Mouse (Mus musculus) thymus, adult 2 months (tissue): ENCODE data around the gene Exoc2. TPM values are rescaled to one million over a fixed set of nuclear protein-coding genes. Genes with fewer than 3 reads are reported as not detected.

ENCODE experiments used
- DNase-seq: peaks from one replicate; pipeline ENCODE4 v3.0.0; 2021
- H3K27ac ChIP-seq: fragments of 200-500 bp; 2 replicates; pipeline ENCODE4 v1.5.1; 2012; ENCODE audit warnings: low read length, control low read depth; ENCODE audit not compliant: control insufficient read depth, insufficient read depth
- H3K27me3 ChIP-seq: fragments of 200-500 bp; 2 replicates; pipeline ENCODE4 v1.6.1; 2012; ENCODE audit warnings: mild to moderate bottlenecking, low read length, moderate library complexity, mixed read lengths; ENCODE audit not compliant: control insufficient read depth, insufficient read depth
- H3K36me3 ChIP-seq: fragments of 200-500 bp; 2 replicates; pipeline ENCODE4 v1.6.1; 2012; ENCODE audit warnings: mild to moderate bottlenecking, low read length, moderate library complexity; ENCODE audit not compliant: control insufficient read depth, insufficient read depth
- H3K4me1 ChIP-seq: fragments of 200-500 bp; replicated peaks from 2 replicates; pipeline ENCODE4 v1.6.1; 2012; ENCODE audit warnings: low read length; ENCODE audit not compliant: control insufficient read depth, insufficient read depth
- H3K4me3 ChIP-seq: fragments of 200-500 bp; 2 replicates; pipeline ENCODE4 v1.5.1; 2012; ENCODE audit warnings: mild to moderate bottlenecking, low read length, control low read depth, moderate library complexity; ENCODE audit not compliant: control insufficient read depth, insufficient read depth
- CTCF ChIP-seq: fragments of 200-500 bp; IDR thresholded peaks from 2 replicates; pipeline ENCODE4 v1.5.1; 2012; ENCODE audit warnings: mild to moderate bottlenecking, control low read depth, low read length, moderate library complexity, borderline replicate concordance; ENCODE audit not compliant: control insufficient read depth, poor library complexity, insufficient read depth; ENCODE audit errors: extremely low read depth
- POLR2A ChIP-seq: fragments of 200-500 bp; IDR thresholded peaks from 2 replicates; pipeline ENCODE4 v1.6.1; 2012; ENCODE audit warnings: mild to moderate bottlenecking, low read length, control low read depth, moderate library complexity; ENCODE audit not compliant: control insufficient read depth, poor library complexity, insufficient read depth; ENCODE audit errors: extremely low read depth
- WGBS: fragments of 180-500 bp; shearing (Covaris S2); methylation state at CpG from one replicate; pipeline ENCODE4 v1.1.7; 2018; 5-methylcytosine and 5-hydroxymethylcytosine counted together
- polyA plus RNA-seq: library from polyadenylated mRNA; depleted of rRNA; stranded (reverse); fragments of >200 nt; gene quantifications from 2 replicates; pipeline ENCODE4 v1.2.3, GENCODE M21; 2012

Gene Exoc2
- polyA plus RNA-seq, 1 experiment = 25.7 TPM

DNA sequence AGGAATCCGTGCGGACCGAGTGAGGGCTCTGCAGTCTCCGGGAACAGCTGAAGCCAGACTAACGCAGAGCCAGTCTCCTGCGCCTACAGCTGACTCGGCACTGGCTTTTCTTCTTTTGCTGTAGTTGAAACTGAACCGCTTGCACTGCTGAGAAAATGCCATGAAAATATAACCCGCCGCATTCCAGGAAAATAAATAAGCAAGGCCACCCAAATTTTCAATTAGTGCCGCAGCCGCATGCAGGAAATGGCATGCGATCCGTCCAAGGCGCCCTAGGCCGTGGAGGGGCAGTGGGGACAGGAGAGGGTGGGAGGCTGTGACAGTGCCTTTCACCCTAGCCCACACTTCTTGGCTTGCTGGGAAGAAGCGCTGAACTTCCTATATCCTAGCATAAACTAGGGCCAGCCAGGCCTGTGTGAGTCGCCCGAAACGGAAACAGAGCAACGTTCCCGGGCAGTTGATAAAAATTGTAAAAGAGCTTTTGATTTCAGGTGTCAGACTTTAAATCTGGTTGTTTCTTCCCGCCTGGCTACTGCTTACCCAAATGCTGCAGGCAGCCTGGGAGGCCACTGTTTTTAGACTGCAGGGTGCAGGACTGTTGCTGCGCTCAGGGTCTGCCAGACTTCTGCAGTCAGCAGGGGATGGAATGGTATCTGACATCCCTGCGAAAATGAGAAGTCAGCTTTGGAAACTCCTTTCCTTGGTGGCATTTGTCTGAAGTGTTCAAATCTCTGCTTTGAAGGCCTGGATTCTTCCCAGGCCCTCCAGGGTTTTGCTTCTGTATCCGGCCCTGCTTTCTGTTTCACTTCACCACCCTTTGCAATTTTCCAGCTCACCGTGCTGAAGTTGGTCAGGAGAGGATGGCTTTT is 11.9 kb upstream of the Exoc2 start:
- 42% methylated on average over 27 of the region's 27 CpGs for WGBS
- peak overlapping the region; percentile 40 for H3K4me3 ChIP-seq
- DNase-seq = no peak
- no peaks in the 10 kb centered on the region for H3K36me3 ChIP-seq
- no peak overlapping the region for H3K27ac ChIP-seq
- peaks cover 11% of the 10 kb centered on the region for H3K4me1 ChIP-seq
- H3K27me3 ChIP-seq = no peaks in the 10 kb centered on the region
- no peak for TF ChIP-seq CTCF

DNA sequence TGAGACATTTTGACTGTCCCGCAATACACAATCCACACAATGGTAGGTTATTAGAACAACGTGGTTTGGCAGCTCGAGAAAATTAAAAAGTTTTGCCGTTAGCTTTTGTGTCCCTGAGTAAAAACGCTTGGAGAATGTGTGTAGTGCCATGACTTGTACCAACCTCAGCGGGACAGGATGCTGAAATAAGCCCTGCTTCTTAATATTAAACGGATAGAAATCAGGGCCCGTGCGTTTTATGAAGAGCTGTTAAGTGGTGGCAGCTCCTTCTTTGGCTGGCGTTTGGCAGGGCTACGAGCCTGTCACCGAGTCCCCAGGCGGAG is 11.3 kb upstream of the Exoc2 start:
- Histone ChIP-seq H3K36me3 (no peaks in the 10 kb centered on the region), H3K27ac (no peak overlapping the region), H3K4me3 (peak overlapping the region; percentile 40), H3K27me3 (no peaks in the 10 kb centered on the region), H3K4me1 (peaks cover 11% of the 10 kb centered on the region)
- TF ChIP-seq POLR2A (no peak), CTCF (no peak)
- 46% methylated on average over 13 of the region's 13 CpGs for WGBS
- DNase-seq = no peak

DNA sequence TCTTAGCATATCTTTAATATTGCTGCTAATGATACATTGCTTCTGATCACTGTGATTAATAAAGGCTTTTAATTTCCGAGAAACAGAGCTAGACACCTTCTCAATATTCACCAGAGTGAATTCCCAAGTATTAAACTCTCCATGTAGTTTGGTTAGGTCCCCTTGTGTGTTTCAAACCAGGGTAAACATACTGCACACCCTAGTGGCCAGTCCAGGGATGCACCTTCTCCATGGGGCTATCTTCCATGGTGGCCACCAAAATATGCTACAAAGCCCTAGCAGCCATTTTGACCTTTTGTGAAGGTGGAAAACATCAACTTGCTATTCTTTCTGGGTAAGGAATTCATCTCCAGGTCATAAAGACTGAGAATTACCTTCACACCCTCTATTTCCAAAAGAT is 7.8 kb upstream of the Exoc2 start:
- no peak for TF ChIP-seq POLR2A
- TF ChIP-seq CTCF = no peak
- H3K27me3 ChIP-seq = no peaks in the 10 kb centered on the region
- H3K36me3 ChIP-seq = no peaks in the 10 kb centered on the region
- DNase-seq = peak; percentile 64
- H3K4me1 ChIP-seq = peaks cover 11% of the 10 kb centered on the region
- H3K27ac ChIP-seq = no peak overlapping the region
- 58% methylated on average over 1 of the region's 1 CpGs for WGBS
- no peak overlapping the region for H3K4me3 ChIP-seq

DNA sequence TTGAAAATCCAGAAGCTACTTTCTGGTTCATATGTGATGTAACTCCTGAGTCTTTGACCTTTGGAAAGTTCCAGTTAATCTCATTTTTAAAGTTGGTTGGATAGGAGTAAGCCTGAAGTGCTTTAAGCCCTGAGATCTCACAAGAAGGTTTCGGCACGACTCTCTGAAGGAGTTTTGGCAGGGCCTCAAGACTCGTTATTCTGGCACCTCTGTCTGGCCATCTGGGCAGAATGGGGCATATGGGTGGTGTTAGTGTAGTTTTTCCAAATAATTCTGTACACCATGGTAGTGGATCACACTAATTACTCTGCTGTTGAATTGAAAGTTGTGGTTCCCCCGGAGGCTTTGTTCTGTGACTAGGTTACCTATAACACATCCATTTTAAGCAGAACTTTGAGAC is 4.3 kb upstream of the Exoc2 start:
- Histone ChIP-seq H3K36me3 (no peaks in the 10 kb centered on the region), H3K27ac (no peak overlapping the region), H3K4me3 (no peak overlapping the region), H3K4me1 (peaks cover 8% of the 10 kb centered on the region), H3K27me3 (no peaks in the 10 kb centered on the region)
- 94% methylated on average over 4 of the region's 4 CpGs for WGBS
- DNase-seq = no peak
- TF ChIP-seq POLR2A = no peak
- TF ChIP-seq CTCF = no peak

DNA sequence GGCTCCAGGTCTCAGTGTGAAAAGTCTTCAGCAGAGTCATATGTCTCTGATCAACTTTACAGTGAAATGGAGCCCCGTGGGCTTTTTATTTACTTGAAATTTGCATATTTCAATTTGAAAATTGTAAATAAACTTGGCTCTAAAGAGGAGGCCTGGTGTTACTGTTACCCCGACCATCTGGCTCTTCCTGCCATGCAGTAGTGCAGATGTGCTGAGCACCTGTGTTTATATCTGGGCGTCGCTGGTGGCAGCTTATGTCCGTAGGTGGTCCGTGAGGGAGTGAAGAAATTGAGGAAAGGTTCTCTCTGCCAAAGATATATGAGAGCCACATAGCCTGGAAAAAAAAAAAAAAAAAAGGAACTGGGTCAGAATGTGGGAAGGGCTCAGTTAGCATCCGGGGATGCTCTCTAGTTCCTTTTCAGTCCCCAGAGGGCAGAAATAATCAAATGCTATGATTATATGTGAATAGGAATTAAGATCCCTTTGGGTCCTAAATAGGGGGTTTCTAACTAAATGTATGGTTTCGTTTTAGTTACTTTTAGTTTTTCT is 2.7 kb upstream of the Exoc2 start:
- no peaks in the 10 kb centered on the region for H3K27me3 ChIP-seq
- no peak overlapping the region for H3K4me3 ChIP-seq
- no peaks in the 10 kb centered on the region for H3K36me3 ChIP-seq
- WGBS = 42% methylated on average over 8 of the region's 8 CpGs
- peak overlapping the region; percentile 6; the same call in 1 of the 2 replicates for H3K27ac ChIP-seq
- peaks cover 8% of the 10 kb centered on the region for H3K4me1 ChIP-seq
- peak; percentile 49 for DNase-seq
- TF ChIP-seq CTCF (no peak), POLR2A (no peak)

DNA sequence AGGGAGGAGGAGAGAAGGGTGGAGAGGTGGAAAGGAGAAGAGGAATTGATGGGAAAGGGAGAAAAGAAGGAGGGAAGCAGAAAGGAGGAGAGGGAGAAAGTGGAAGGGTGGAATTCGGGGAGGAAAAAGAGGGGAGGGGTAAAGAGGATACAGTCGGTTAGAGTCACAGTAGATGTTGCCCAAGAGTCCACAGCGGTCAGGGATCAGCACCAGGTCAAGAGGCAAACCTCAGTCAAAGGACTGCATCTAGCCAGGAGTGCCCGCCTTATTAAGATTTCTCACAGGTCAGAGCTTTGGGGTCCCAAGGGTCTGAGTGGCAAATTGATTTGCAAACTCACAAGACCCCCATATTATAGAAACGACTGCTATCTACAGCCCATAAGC is 346 bp upstream of the Exoc2 start:
- no peak for TF ChIP-seq CTCF
- no peak for TF ChIP-seq POLR2A
- no peak for DNase-seq
- Histone ChIP-seq H3K36me3 (no peaks in the 10 kb centered on the region), H3K4me1 (peaks cover 13% of the 10 kb centered on the region), H3K27me3 (no peaks in the 10 kb centered on the region), H3K4me3 (peak overlapping the region; percentile 61), H3K27ac (no peak overlapping the region)
- 41% methylated on average over 5 of the region's 5 CpGs for WGBS

DNA sequence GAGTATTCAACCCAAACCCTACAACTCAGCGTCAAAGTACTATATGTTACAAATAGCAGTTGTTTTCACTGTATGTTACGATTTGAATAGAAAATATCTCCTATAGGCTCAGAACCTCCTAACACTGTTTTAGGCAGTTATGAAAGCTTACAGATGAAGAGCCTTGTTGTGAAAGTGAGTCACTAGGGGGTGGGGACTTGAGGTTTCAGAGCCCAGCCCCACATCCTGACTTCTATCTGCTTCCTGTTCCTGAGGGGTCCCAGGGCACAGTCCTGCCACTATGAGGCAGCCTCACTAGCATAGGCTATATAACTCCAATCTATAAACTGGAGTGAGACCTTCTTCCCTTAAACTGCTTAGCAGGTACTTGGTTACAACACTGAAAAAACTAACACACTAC is 1.8 kb downstream of the Exoc2 start:
- no peak overlapping the region for H3K4me3 ChIP-seq
- H3K27me3 ChIP-seq = no peaks in the 10 kb centered on the region
- WGBS = 9% methylated on average over 2 of the region's 2 CpGs
- peak; percentile 74 for DNase-seq
- H3K27ac ChIP-seq = no peak overlapping the region; the same call in 1 of the 2 replicates
- TF ChIP-seq POLR2A (no peak), CTCF (no peak)
- H3K4me1 ChIP-seq = peaks cover 21% of the 10 kb centered on the region
- no peaks in the 10 kb centered on the region for H3K36me3 ChIP-seq
